Mouse (Mus musculus) monocyte, adult 59 days (primary cell): ENCODE measurements around the gene Rhox9. TPM values are rescaled to one million over a fixed set of nuclear protein-coding genes. Genes with fewer than 3 reads are reported as not detected.

Source experiments
- total RNA-seq, 2 experiments: library from RNA; stranded (reverse); gene quantifications; one replicate each; pipeline ENCODE4 v1.2.4; 2023

The Rhox9 gene
- not detected for total RNA-seq

DNA sequence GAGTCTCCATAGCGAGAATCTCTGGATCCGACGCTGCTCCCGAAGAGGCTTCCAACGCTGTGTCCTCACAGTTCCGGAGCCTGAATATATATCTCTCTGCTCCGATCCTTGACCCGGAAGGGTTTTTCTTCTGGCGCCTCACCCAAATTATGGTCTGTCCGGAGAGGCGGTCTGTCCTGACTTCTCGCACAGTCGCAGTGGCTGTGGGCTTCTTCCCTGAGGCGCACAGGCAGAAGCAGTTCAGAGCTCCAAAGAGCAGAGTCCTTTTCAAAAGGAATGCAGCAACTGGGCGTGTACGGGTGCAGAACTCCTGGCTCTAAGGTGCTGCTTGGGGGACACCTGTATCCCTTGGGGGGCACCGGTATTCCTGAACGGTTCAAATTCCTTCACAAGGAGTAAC is at the start of gene Rhox9:
Gene Rhox9 (minus strand): TSS at position 101 of the 400 bp plus-strand sequence.

DNA sequence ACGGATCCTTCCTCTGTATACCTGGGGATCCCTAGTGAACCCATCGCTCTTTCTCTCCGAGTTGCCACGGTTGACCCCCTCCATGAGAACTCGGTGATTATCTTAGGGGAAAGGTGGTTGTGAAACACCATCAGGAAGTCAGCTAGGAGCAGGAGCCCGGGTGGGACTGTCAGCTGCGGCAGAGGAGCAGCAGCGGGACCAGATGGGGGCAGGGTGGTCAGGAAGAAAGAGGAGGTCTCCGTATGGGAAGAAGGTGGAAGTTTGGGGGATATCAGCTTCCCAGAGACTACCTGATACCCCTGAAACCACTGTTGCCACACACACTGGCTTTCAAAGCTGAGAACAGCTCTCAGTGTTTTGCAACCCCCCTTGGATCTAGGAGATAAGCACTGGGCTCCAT is 4.4 kb downstream of the Rhox9 start, which contains the start of gene Rhox7b:
Gene Rhox7b (minus strand): TSS at position 101 of the 400 bp plus-strand sequence.

GRCm38 (mm10) chrX:37878844-37879243 is 22.7 kb downstream of the Rhox9 start, which contains the start of gene Rhox8:
TSS of gene Rhox8 (minus strand) at chrX:37878944.

Other genes with a start within 250 kb of the Rhox9 start
- not detected for gene Rhox3h, start 233.0 kb downstream of the Rhox9 start, total RNA-seq
- not detected for gene Rhox2h, start 228.5 kb downstream of the Rhox9 start, total RNA-seq
- gene Rhox5, start 96.9 kb downstream of the Rhox9 start, total RNA-seq: not detected
- not detected for gene Rhox6, start 74.9 kb downstream of the Rhox9 start, total RNA-seq
- not detected for gene Rhox7a, start 70.1 kb downstream of the Rhox9 start, total RNA-seq
- not detected for gene Rhox8, start 22.8 kb downstream of the Rhox9 start, total RNA-seq
- not detected for gene Rhox7b, start 4.5 kb downstream of the Rhox9 start, total RNA-seq
- gene Btg1-ps1, start 117.0 kb upstream of the Rhox9 start, total RNA-seq: not detected
- not detected for gene Btg1-ps2, start 141.3 kb upstream of the Rhox9 start, total RNA-seq
- gene Rhox10, start 164.7 kb upstream of the Rhox9 start, total RNA-seq: not detected
- gene Rhox11, start 183.4 kb upstream of the Rhox9 start, total RNA-seq: not detected
- not detected for gene Rhox12, start 209.1 kb upstream of the Rhox9 start, total RNA-seq
- gene Rhox13, start 219.4 kb upstream of the Rhox9 start, total RNA-seq: not detected